Mouse (Mus musculus) forebrain, embryonic 14.5 days (tissue): ENCODE data around the gene Crybb3. TPM values are rescaled to one million over a fixed set of nuclear protein-coding genes. Genes with fewer than 3 reads are reported as not detected.
"Not testable (repeated sequence)": the region's sequence is repeated elsewhere in the genome, so short reads cannot be mapped to it uniquely, and the experiment has no call there.

Experiments
- ATAC-seq: fragments of 200-750 bp; cut with Nextera tagmentation; 2 replicates; pipeline ENCODE4 v1.8.0; 2017; ENCODE audit warnings: mild to moderate bottlenecking, moderate library complexity
- DNase-seq: peaks from one replicate; pipeline ENCODE4 v3.0.0-alpha.2; 2015; ENCODE audit warnings: low spot score
- H3K27ac ChIP-seq: fragments of 300-500 bp; sonication (generic); 2 replicates; pipeline ENCODE4 v1.5.1; 2014; ENCODE audit warnings: low read depth, mild to moderate bottlenecking, control low read depth, low read length, moderate library complexity
- H3K27me3 ChIP-seq: fragments of 300-500 bp; sonication (generic); replicated peaks from 2 replicates; pipeline ENCODE4 v1.6.1; 2014; ENCODE audit warnings: low read length, control low read depth, mixed read lengths; ENCODE audit not compliant: control insufficient read depth, insufficient read depth
- H3K36me3 ChIP-seq: fragments of 300-500 bp; sonication (generic); 2 replicates; pipeline ENCODE4 v1.6.1; 2014; ENCODE audit warnings: low read length, control low read depth; ENCODE audit not compliant: control insufficient read depth, insufficient read depth
- H3K4me1 ChIP-seq: fragments of 300-500 bp; sonication (generic); 2 replicates; pipeline ENCODE4 v1.6.1; 2014; ENCODE audit warnings: antibody characterized with exemption, low read length, control low read depth; ENCODE audit not compliant: control insufficient read depth, insufficient read depth
- H3K4me2 ChIP-seq: fragments of 300-500 bp; sonication (generic); 2 replicates; pipeline ENCODE4 v1.6.1; 2014; ENCODE audit warnings: mild to moderate bottlenecking, control low read depth, low read length
- H3K4me3 ChIP-seq: fragments of 300-500 bp; sonication (generic); 2 replicates; pipeline ENCODE4 v1.5.1; 2014; ENCODE audit warnings: low read depth, low read length, control low read depth
- H3K9ac ChIP-seq: fragments of 300-500 bp; sonication (generic); 2 replicates; pipeline ENCODE4 v1.6.1; 2014; ENCODE audit warnings: mild to moderate bottlenecking, low read length, control low read depth, moderate library complexity
- H3K9me3 ChIP-seq: fragments of 300-500 bp; sonication (generic); replicated peaks from 2 replicates; pipeline ENCODE4 v1.6.1; 2016; ENCODE audit warnings: low read length, control low read depth, mixed read lengths; ENCODE audit not compliant: control insufficient read depth
- WGBS: fragments of 180-500 bp; shearing (Covaris S2); extraction: QIAGEN DNeasy Blood & Tissue Kit; methylation state at CpG from one replicate; pipeline ENCODE4 v1.1.7; 2014; 5-methylcytosine and 5-hydroxymethylcytosine counted together
- polyA plus RNA-seq: library from polyadenylated mRNA; unstranded; fragments of >200 nt; fragmentation: Nextera tagmentation; extraction: Ambion mirVana; gene quantifications from 2 replicates; pipeline ENCODE4 v1.2.1, GENCODE M21; 2014

Gene Crybb3
- polyA plus RNA-seq, 1 experiment from 2014 or later: 0.48 TPM

DNA sequence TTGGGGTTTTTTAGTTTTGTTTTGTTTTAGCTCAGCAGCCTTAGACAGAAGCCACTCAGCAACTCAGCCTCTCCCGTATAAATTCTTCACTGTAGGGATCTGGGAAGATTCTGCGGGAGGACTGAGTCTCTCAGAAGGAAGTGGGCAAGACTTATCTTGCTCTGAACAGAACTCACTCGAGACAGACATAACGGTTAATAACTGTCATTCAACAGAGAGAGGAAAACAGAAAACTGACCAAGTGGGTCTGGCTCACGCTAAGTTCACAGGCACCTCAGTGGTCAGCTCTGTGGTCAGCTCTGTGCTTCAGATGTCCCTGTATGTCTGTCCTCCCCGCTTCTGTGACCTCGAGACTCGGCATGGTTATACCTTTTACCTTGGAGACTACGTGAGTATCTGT, 37.9 kb upstream of the Crybb3 start:
- H3K9me3 ChIP-seq: no peaks in the 10 kb centered on the region
- ATAC-seq (no peak), DNase-seq (no peak)
- 83% methylated on average over 9 of the region's 9 CpGs for WGBS
- H3K27me3 ChIP-seq: no peaks in the 10 kb centered on the region
- H3K27ac ChIP-seq: no peak overlapping the region
- H3K4me1 ChIP-seq: peaks cover 17% of the 10 kb centered on the region; the same call in 1 of the 2 replicates
- H3K4me3 ChIP-seq: no peak overlapping the region
- no peak overlapping the region for H3K9ac ChIP-seq
- H3K4me2 ChIP-seq: no peak overlapping the region
- no peaks in the 10 kb centered on the region for H3K36me3 ChIP-seq

DNA sequence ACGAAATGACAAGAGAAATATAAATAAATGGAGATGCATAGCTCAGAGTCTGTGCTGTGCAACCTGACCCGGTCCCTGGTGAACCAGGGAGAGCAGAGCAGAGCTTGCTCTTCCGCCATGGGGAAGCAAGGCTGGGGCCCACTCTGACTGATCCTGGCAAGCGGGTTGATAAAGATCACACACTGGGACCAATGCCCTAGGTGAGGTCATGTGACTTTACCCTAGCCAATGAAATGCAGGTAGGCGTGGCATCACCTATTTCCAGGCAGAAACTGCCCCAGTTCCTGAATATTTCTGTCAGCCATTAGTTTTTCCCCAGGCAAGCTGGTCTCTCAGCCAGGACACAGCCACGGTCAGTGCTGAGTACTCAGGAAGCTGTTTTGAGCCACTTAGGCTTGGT, 37.3 kb upstream of the Crybb3 start:
- no peak overlapping the region for H3K4me3 ChIP-seq

DNA sequence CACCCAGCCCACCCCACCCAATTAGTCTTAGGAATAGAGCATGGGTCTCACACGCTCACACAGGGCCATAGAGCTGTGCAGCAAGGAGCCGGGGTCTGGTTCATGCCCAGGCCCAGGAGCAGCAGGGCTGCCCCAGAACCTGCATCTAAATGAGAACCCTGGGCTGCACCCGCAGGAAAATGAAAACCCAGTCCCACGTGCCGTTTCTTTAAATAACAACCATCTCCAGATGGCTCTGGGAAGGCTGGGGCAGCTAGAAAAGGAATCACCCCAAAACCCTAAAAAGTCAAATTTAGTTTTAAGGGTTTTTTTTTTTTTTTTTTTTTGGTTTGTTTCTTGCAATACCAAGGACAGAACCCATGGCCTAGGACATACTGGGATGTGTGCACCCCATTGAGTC, 36.0 kb upstream of the Crybb3 start:
- no peaks in the 10 kb centered on the region for H3K9me3 ChIP-seq
- ATAC-seq: no peak
- no peaks in the 10 kb centered on the region for H3K36me3 ChIP-seq
- H3K4me3 ChIP-seq: no peak overlapping the region
- WGBS: 67% methylated on average over 5 of the region's 5 CpGs
- no peak overlapping the region for H3K9ac ChIP-seq
- H3K4me1 ChIP-seq: peaks cover 13% of the 10 kb centered on the region; the same call in 1 of the 2 replicates
- no peaks in the 10 kb centered on the region for H3K27me3 ChIP-seq
- no peak overlapping the region for H3K27ac ChIP-seq
- DNase-seq: no peak
- H3K4me2 ChIP-seq: no peak overlapping the region

More for the DNA sequence above, 37.3 kb upstream of the Crybb3 start:
- H3K27ac ChIP-seq: no peak overlapping the region
- H3K27me3 ChIP-seq: no peaks in the 10 kb centered on the region
- H3K36me3 ChIP-seq: no peaks in the 10 kb centered on the region
- 43% methylated on average over 6 of the region's 6 CpGs for WGBS
- DNase-seq: no peak
- H3K9ac ChIP-seq: no peak overlapping the region
- no peak for ATAC-seq
- H3K4me2 ChIP-seq: no peak overlapping the region
- no peaks in the 10 kb centered on the region for H3K9me3 ChIP-seq
- peaks cover 17% of the 10 kb centered on the region; the same call in 1 of the 2 replicates for H3K4me1 ChIP-seq

DNA sequence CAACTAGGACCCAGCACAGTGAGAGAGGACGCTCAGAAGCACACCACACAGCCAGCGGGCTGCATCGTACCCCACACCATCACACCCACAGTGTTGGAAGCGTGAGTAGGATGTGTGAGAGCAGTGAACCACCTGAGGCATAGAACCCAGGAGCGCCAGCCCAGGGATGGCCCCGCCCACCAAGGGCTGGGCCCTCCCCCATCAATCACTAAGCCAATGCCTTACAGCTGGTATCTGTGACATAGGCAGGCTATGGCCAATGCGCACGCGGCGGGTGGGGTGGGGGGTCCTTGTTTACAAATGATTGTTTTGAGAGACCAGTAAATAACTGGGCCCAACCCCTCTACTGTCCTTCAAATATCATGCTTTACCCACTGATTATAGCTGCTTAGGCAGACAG, 34.5 kb upstream of the Crybb3 start:
- no peak overlapping the region for H3K4me2 ChIP-seq
- no peaks in the 10 kb centered on the region for H3K36me3 ChIP-seq
- H3K9me3 ChIP-seq: no peaks in the 10 kb centered on the region
- no peak for ATAC-seq
- H3K4me1 ChIP-seq: peaks cover 9% of the 10 kb centered on the region; the same call in 1 of the 2 replicates
- no peaks in the 10 kb centered on the region for H3K27me3 ChIP-seq
- no peak overlapping the region for H3K27ac ChIP-seq
- WGBS: 82% methylated on average over 10 of the region's 10 CpGs
- DNase-seq: no peak
- H3K4me3 ChIP-seq: no peak overlapping the region
- H3K9ac ChIP-seq: no peak overlapping the region

DNA sequence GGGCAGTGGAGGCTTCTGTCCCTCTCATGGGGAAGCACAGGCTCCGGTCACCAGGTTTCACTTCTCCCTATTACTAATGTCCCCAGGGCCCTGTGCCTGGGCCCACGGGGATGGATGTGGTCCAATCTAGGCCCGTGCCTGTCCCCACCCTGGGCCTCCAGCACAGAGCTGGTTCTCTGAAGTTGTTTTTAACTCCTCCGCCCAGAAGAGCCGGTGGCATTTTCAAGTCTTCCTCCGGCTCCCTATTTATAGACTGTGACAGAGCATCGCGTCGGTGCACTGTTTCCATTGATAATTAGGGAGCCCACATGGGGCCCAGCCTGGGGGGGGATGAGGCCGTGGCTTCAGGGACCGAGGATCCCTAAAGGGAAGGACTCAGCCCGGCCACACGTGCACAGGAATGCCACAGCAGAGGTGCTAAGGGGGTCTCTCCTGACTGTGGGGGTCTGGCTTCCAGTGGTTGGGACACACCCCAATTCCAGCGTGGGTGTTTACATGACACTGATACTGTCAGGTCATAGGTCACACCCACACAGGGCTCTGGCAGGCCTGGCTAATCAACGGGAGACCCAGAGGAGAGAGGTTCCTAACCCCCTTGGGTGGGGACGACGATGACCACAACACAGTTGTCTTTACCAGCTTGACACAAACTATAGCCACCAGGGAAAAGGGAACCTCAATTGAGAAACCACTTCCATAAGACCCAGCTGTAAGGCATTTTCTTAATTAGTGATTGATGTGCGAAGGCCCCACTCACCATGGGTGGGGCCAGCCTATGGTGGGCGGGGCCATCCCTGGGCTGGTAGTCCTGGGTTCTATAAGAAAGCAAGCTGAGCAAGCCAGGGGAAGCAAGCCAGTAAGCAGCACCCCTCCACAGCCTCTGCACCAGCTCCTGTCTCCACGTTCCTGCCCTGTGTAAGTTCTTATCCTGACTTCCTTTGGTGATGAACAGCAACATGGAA, 33.2 kb upstream of the Crybb3 start:
- DNase-seq (no peak), ATAC-seq (no peak)
- H3K4me3 ChIP-seq: no peak overlapping the region
- no peak overlapping the region for H3K4me2 ChIP-seq
- 0 out of 2 replicates have a peak, but pooled peaks cover 4% of the 10 kb centered on the region for H3K4me1 ChIP-seq
- H3K27me3 ChIP-seq: no peaks in the 10 kb centered on the region
- H3K9ac ChIP-seq: no peak overlapping the region; the same call in 1 of the 2 replicates
- no peak overlapping the region for H3K27ac ChIP-seq
- H3K9me3 ChIP-seq: no peaks in the 10 kb centered on the region
- WGBS: 44% methylated on average over 20 of the region's 20 CpGs
- H3K36me3 ChIP-seq: no peaks in the 10 kb centered on the region

DNA sequence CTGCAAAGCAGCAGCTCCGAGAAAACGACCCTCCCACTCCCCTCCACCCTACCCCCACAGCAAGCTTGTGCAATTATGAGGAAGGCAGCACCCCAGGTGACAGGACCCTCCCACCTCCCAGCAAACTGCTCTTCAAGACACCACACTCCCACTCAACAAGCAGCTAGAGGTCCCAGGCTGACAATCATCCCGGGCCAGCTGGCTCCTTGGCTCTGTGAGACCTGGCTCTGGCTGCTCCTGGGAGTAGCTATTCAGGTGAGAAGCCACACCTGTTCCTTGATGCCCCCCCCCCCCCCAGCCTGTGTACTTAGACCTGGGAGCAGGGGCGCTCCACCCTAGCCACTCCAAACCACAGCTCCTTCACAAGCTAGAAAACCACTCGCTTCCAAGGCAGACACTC, 31.7 kb upstream of the Crybb3 start:
- Histone ChIP-seq H3K4me2 (no peak overlapping the region), H3K4me1 (0 out of 2 replicates have a peak, but pooled peaks cover 4% of the 10 kb centered on the region), H3K9ac (no peak overlapping the region), H3K27me3 (no peaks in the 10 kb centered on the region), H3K27ac (no peak overlapping the region), H3K4me3 (no peak overlapping the region), H3K9me3 (no peaks in the 10 kb centered on the region), H3K36me3 (no peaks in the 10 kb centered on the region)
- ATAC-seq (no peak), DNase-seq (no peak)
- 64% methylated on average over 3 of the region's 5 CpGs for WGBS

DNA sequence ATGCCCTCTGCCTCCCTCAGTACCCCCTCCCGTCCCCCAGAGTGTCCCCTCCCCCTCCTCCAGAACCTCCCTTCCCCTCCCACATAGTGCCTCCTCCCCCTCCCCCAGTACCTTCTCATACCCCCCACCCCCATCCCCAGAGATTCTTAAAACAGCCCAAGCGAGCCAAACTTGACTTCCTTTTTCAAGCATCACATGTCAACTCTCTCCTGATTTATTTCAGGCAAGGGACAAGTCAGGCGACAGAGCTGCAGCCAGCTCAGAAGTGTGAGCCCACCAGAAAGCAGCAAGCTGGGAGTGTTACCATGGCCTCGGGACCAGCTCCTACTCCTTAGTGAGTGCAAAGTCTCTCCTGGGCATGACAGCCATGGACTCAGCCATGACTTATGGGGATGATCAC, 30.0 kb upstream of the Crybb3 start:
- H3K36me3 ChIP-seq: no peaks in the 10 kb centered on the region
- DNase-seq (no peak), ATAC-seq (no peak)
- H3K4me2 ChIP-seq: no peak overlapping the region
- 19% methylated on average over 4 of the region's 4 CpGs for WGBS
- H3K27ac ChIP-seq: no peak overlapping the region; the same call in 1 of the 2 replicates
- no peaks in the 10 kb centered on the region for H3K27me3 ChIP-seq
- H3K4me3 ChIP-seq: no peak overlapping the region
- H3K9me3 ChIP-seq: no peaks in the 10 kb centered on the region
- H3K4me1 ChIP-seq: no peaks in the 10 kb centered on the region
- no peak overlapping the region for H3K9ac ChIP-seq

DNA sequence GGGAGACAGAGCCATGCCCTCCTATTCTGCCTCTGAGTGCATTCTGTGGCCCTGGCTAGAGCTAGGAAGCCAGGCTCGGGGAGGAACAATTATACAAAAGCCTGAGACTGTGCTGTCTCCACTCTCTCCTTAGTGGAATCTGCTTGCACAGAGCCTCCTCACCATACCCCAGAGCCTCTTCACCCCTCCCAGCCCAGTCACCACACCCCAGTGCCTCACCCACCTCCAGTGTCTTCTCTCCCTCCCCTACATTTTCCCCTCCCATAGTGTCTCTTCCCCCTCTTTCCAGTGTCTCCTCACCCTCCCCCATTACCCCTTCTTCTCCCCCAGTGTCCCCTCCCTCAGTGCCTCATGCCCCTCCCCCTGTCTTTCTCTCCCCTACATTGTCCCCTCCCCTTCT, 29.5 kb upstream of the Crybb3 start:
- no peak overlapping the region for H3K4me3 ChIP-seq
- no peak overlapping the region for H3K4me2 ChIP-seq
- H3K9me3 ChIP-seq: no peaks in the 10 kb centered on the region
- no peak for DNase-seq
- H3K4me1 ChIP-seq: no peaks in the 10 kb centered on the region
- ATAC-seq: no peak
- H3K27me3 ChIP-seq: no peaks in the 10 kb centered on the region
- H3K9ac ChIP-seq: 0 out of 2 replicates have a peak overlapping the region, but pooled peaks have one; percentile 3
- peak overlapping the region; percentile 69 for H3K27ac ChIP-seq
- no peaks in the 10 kb centered on the region for H3K36me3 ChIP-seq
- 0% methylated on average over 1 of the region's 1 CpGs for WGBS

DNA sequence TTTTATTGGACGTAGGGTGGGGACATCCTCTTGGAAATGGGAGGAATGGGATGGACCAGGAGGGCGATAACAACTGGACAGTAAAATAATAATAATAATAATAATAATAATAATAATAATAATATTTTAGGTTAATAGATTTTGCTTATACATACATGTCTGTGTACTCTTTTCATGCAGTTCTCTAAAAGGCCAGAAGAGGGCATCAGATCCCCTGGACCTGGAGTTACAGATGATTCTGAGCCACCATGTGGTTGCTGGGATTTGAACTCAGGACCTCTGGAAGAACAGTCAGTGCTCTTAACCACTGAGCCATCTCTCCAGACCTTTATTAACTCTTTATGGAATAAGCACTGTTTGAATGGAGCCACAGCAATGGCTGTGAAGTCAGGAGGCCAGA, 28.3 kb upstream of the Crybb3 start:
- not testable (repeated sequence) for H3K9me3 ChIP-seq, H3K4me2 ChIP-seq, DNase-seq, H3K36me3 ChIP-seq, ATAC-seq, H3K4me1 ChIP-seq, H3K9ac ChIP-seq, H3K27me3 ChIP-seq, H3K4me3 ChIP-seq, H3K27ac ChIP-seq
- WGBS: 91% methylated on average over 2 of the region's 2 CpGs
